Mouse (Mus musculus) small intestine, adult 2 months (tissue): ENCODE data around the gene Spata31d1d. TPM values are rescaled to one million over a fixed set of nuclear protein-coding genes. Genes with fewer than 3 reads are reported as not detected.

ENCODE experiments used
- H3K27ac ChIP-seq: fragments of 200-500 bp; 2 replicates; pipeline ENCODE4 v1.5.1; 2012; ENCODE audit warnings: low read depth, low read length, control low read depth, inconsistent platforms; ENCODE audit not compliant: insufficient read depth
- H3K27me3 ChIP-seq: fragments of 200-500 bp; 2 replicates; pipeline ENCODE4 v1.6.1; 2012; ENCODE audit warnings: mild to moderate bottlenecking, moderate library complexity, low read length, inconsistent platforms; ENCODE audit not compliant: control insufficient read depth, insufficient read depth
- H3K36me3 ChIP-seq: fragments of 200-500 bp; 2 replicates; pipeline ENCODE4 v1.6.1; 2012; ENCODE audit warnings: mild to moderate bottlenecking, low read length, control low read depth, inconsistent platforms; ENCODE audit not compliant: control insufficient read depth, insufficient read depth
- H3K4me1 ChIP-seq: fragments of 200-500 bp; 2 replicates; pipeline ENCODE4 v1.6.1; 2012; ENCODE audit warnings: low read length, inconsistent platforms, mixed read lengths; ENCODE audit not compliant: control insufficient read depth, insufficient read depth, insufficient read length
- H3K4me3 ChIP-seq: fragments of 200-500 bp; 2 replicates; pipeline ENCODE4 v1.5.1; 2012; ENCODE audit warnings: low read depth, mild to moderate bottlenecking, control low read depth, inconsistent platforms, low read length, moderate library complexity
- CTCF ChIP-seq: fragments of 200-500 bp; IDR thresholded peaks from 2 replicates; pipeline ENCODE4 v1.5.1; 2012; ENCODE audit warnings: low read depth, mild to moderate bottlenecking, control low read depth, inconsistent platforms, low read length, moderate library complexity, mixed read lengths; ENCODE audit not compliant: insufficient replicate concordance, insufficient read length; ENCODE audit errors: extremely low read depth
- POLR2A ChIP-seq: fragments of 200-500 bp; IDR thresholded peaks from 2 replicates; pipeline ENCODE4 v1.6.1; 2012; ENCODE audit warnings: low read depth, mild to moderate bottlenecking, control low read depth, inconsistent platforms, low read length, moderate library complexity
- WGBS: fragments of 180-500 bp; shearing (Covaris S2); methylation state at CpG from one replicate; pipeline ENCODE4 v1.1.7; 2018; 5-methylcytosine and 5-hydroxymethylcytosine counted together
- polyA plus RNA-seq: library from polyadenylated mRNA; depleted of rRNA; stranded (reverse); fragments of >200 nt; gene quantifications from 2 replicates; pipeline ENCODE4 v1.2.3, GENCODE M21; 2012; rRNA removed

Gene Spata31d1d
- polyA plus RNA-seq, 1 experiment = not detected

- Histone ChIP-seq H3K4me1 (peaks cover under 1% of the 10 kb centered on the region; the same call in 1 of the 2 replicates), H3K4me3 (no peak overlapping the region)
- WGBS = 51% methylated on average over 4 of the region's 4 CpGs
These were observed 52.2 kb downstream of the Spata31d1d start for GRCm38 (mm10) chr13:59679306-59679705.

GRCm38 (mm10) chr13:59676316-59677229 is 55.0 kb downstream of the Spata31d1d start:
- H3K4me3 ChIP-seq = no peak overlapping the region
- H3K36me3 ChIP-seq = no peaks in the 10 kb centered on the region; the same call in 1 of the 2 replicates
- TF ChIP-seq CTCF (no peak), POLR2A (no peak)
- 54% methylated on average over 12 of the region's 12 CpGs for WGBS
- no peak overlapping the region for H3K27ac ChIP-seq
- peaks cover 4% of the 10 kb centered on the region; the same call in 1 of the 2 replicates for H3K4me1 ChIP-seq
- H3K27me3 ChIP-seq = no peaks in the 10 kb centered on the region

More at GRCm38 (mm10) chr13:59679306-59679705, 52.2 kb downstream of the Spata31d1d start:
- no peaks in the 10 kb centered on the region for H3K36me3 ChIP-seq
- TF ChIP-seq POLR2A (no peak), CTCF (no peak)
- H3K27me3 ChIP-seq = no peaks in the 10 kb centered on the region
- no peak overlapping the region for H3K27ac ChIP-seq

Other genes starting within 250 kb of the Spata31d1d start
- gene Agtpbp1, start 146.5 kb downstream of the Spata31d1d start, polyA plus RNA-seq = 1.7 and 2.9 TPM in 2 replicates
- gene Naa35, start 146.5 kb downstream of the Spata31d1d start, polyA plus RNA-seq = 20.2 and 31.3 TPM in 2 replicates
- 25.2 and 29.1 TPM in 2 replicates for gene Golm1, start 55.9 kb downstream of the Spata31d1d start, polyA plus RNA-seq
- gene 4921517D22Rik, start 37.6 kb downstream of the Spata31d1d start, polyA plus RNA-seq = not detected in 2 replicates
- gene Spata31d1a, start 21.4 kb downstream of the Spata31d1d start, polyA plus RNA-seq = not detected in 2 replicates
- gene Spata31d1b, start 19.5 kb downstream of the Spata31d1d start, polyA plus RNA-seq = not detected in 2 replicates
- gene 1700014D04Rik, start 15.0 kb upstream of the Spata31d1d start, polyA plus RNA-seq = 0.04 TPM in 1 of 2 replicates, not detected in the other
- gene Isca1, start 38.1 kb upstream of the Spata31d1d start, polyA plus RNA-seq = 28.8 and 40.1 TPM in 2 replicates
- gene Gm49354, start 50.5 kb upstream of the Spata31d1d start, polyA plus RNA-seq = not detected in 2 replicates
- gene Tut7, start 91.4 kb upstream of the Spata31d1d start, polyA plus RNA-seq = 11.7 and 33.3 TPM in 2 replicates